Mouse (Mus musculus): ENCODE measurements around the gene Arsb. TPM values are rescaled to one million over a fixed set of nuclear protein-coding genes. Genes with fewer than 3 reads are reported as not detected.

Gene Arsb
- polyA plus RNA-seq, 1 experiment from 2014 or later, result 7.9 TPM

DNA sequence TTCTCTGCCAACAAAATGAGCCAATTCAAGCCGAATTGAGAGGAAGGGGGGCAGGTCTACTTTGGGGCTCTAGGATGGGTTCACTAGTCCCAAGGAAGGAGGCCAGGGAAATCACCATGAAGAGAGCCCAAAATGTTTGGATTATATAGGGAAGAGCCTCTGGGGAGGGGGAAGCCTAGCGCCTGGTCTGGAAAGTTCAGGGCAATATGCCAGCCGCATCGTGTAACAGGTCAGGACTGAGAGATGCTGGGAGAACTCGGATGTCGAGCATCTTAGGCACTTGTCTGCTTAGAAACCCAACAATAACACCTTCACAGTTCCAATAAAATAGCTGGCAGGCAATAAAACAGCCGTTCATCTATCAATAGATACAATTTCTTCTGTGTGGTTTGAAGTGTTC lies 216.2 kb downstream of the Arsb start:
- Histone ChIP-seq H3K4me2 (replicated peaks; ENCODE audit: low read depth) (no peak overlapping the region), H3K27ac (ENCODE audit: low read depth, low read length) (no peak overlapping the region), H3K9ac (ENCODE audit: low read depth, low read length) (no peak overlapping the region), H3K4me1 (replicated peaks; ENCODE audit: control insufficient read depth, insufficient read depth, low read length) (no peaks in the 10 kb centered on the region), H3K36me3 (ENCODE audit: control insufficient read depth, insufficient read depth) (no peaks in the 10 kb centered on the region), H3K9me3 (ENCODE audit: control insufficient read depth) (no peaks in the 10 kb centered on the region), H3K27me3 (replicated peaks; ENCODE audit: control insufficient read depth, insufficient read depth, low read length) (no peaks in the 10 kb centered on the region), H3K4me3 (ENCODE audit: low read depth, low read length) (no peak overlapping the region)
- ATAC-seq, result no peak
- TF ChIP-seq CTCF (IDR thresholded peaks at IDR 0.05; ENCODE audit: low read depth), result no peak
- WGBS, result 55% methylated on average over 7 of the region's 7 CpGs

DNA sequence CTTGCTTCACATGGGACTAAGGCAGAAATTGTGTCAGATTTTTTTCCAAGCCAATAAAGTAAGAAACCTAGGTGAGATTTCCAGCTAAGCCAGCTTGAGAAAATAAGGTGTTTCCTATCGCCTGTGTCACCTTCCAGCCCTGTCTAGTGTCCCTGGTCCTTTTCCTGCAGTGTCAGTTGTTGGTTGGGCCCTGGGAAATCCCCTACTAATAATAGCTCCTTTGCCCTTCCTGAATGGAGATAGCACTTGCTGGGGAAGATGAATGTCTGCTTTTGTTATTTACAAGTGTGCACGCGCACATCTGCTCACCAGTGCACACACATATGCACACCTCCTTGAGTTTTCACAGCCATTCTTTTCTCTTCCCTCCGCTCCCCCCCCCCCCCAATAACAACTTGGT lies 217.8 kb downstream of the Arsb start:
- no peaks in the 10 kb centered on the region for H3K4me1 ChIP-seq (replicated peaks; ENCODE audit: control insufficient read depth, insufficient read depth, low read length)
- H3K27ac ChIP-seq (ENCODE audit: low read depth, low read length), result no peak overlapping the region
- no peak for ATAC-seq
- no peak for TF ChIP-seq CTCF (IDR thresholded peaks at IDR 0.05; ENCODE audit: low read depth)
- H3K27me3 ChIP-seq (replicated peaks; ENCODE audit: control insufficient read depth, insufficient read depth, low read length), result no peaks in the 10 kb centered on the region
- no peak overlapping the region for H3K9ac ChIP-seq (ENCODE audit: low read depth, low read length)
- H3K9me3 ChIP-seq (ENCODE audit: control insufficient read depth), result no peaks in the 10 kb centered on the region
- no peak overlapping the region for H3K4me2 ChIP-seq (replicated peaks; ENCODE audit: low read depth)
- WGBS, result 58% methylated on average over 4 of the region's 4 CpGs
- no peak overlapping the region for H3K4me3 ChIP-seq (ENCODE audit: low read depth, low read length)
- H3K36me3 ChIP-seq (ENCODE audit: control insufficient read depth, insufficient read depth), result no peaks in the 10 kb centered on the region

GRCm38 (mm10) chr13:93989736-93990611 lies 218.5 kb downstream of the Arsb start:
- Histone ChIP-seq H3K4me1 (replicated peaks; ENCODE audit: control insufficient read depth, insufficient read depth, low read length) (no peaks in the 10 kb centered on the region), H3K36me3 (ENCODE audit: control insufficient read depth, insufficient read depth) (no peaks in the 10 kb centered on the region), H3K9me3 (ENCODE audit: control insufficient read depth) (no peaks in the 10 kb centered on the region), H3K9ac (ENCODE audit: low read depth, low read length) (no peak overlapping the region), H3K27ac (ENCODE audit: low read depth, low read length) (no peak overlapping the region), H3K4me3 (ENCODE audit: low read depth, low read length) (no peak overlapping the region), H3K27me3 (replicated peaks; ENCODE audit: control insufficient read depth, insufficient read depth, low read length) (no peaks in the 10 kb centered on the region), H3K4me2 (replicated peaks; ENCODE audit: low read depth) (no peak overlapping the region)
- ATAC-seq, result no peak
- WGBS, result 69% methylated on average over 11 of the region's 11 CpGs
- no peak for TF ChIP-seq CTCF (IDR thresholded peaks at IDR 0.05; ENCODE audit: low read depth)

DNA sequence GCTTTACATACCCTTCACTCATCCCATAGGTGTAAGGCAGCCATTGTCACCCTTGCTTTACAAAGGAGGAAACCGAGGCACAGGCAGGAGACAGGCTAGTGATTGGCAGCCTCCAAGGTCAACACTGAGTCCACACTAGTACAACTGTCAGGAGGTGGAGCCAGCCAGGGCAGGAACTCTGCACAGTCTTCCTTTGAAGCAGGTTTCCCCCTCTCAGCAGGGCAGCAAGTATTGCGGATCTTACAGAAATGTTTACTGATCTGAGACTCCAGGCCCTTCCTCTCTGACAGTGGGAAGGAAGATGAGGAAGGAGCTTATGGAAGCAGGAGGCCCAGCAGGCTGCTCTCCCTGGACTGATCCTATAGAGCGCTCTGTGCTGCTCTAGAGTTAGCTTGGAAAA lies 219.4 kb downstream of the Arsb start:
- H3K9ac ChIP-seq (ENCODE audit: low read depth, low read length), result no peak overlapping the region
- no peak overlapping the region for H3K27ac ChIP-seq (ENCODE audit: low read depth, low read length)
- no peak for TF ChIP-seq CTCF (IDR thresholded peaks at IDR 0.05; ENCODE audit: low read depth)
- ATAC-seq, result no peak
- H3K36me3 ChIP-seq (ENCODE audit: control insufficient read depth, insufficient read depth), result no peaks in the 10 kb centered on the region
- H3K27me3 ChIP-seq (replicated peaks; ENCODE audit: control insufficient read depth, insufficient read depth, low read length), result no peaks in the 10 kb centered on the region
- 68% methylated on average over 3 of the region's 3 CpGs for WGBS
- H3K4me2 ChIP-seq (replicated peaks; ENCODE audit: low read depth), result no peak overlapping the region
- no peaks in the 10 kb centered on the region for H3K4me1 ChIP-seq (replicated peaks; ENCODE audit: control insufficient read depth, insufficient read depth, low read length)
- no peaks in the 10 kb centered on the region for H3K9me3 ChIP-seq (ENCODE audit: control insufficient read depth)
- no peak overlapping the region for H3K4me3 ChIP-seq (ENCODE audit: low read depth, low read length)

GRCm38 (mm10) chr13:93992342-93992882 lies 221.0 kb downstream of the Arsb start:
- no peak for ATAC-seq
- Histone ChIP-seq H3K27me3 (replicated peaks; ENCODE audit: control insufficient read depth, insufficient read depth, low read length) (no peaks in the 10 kb centered on the region), H3K4me2 (replicated peaks; ENCODE audit: low read depth) (no peak overlapping the region), H3K4me1 (replicated peaks; ENCODE audit: control insufficient read depth, insufficient read depth, low read length) (no peaks in the 10 kb centered on the region), H3K9ac (ENCODE audit: low read depth, low read length) (no peak overlapping the region), H3K36me3 (ENCODE audit: control insufficient read depth, insufficient read depth) (no peaks in the 10 kb centered on the region), H3K27ac (ENCODE audit: low read depth, low read length) (no peak overlapping the region), H3K9me3 (ENCODE audit: control insufficient read depth) (no peaks in the 10 kb centered on the region), H3K4me3 (ENCODE audit: low read depth, low read length) (no peak overlapping the region)
- no peak for TF ChIP-seq CTCF (IDR thresholded peaks at IDR 0.05; ENCODE audit: low read depth)
- 94% methylated on average over 5 of the region's 5 CpGs for WGBS

Small RNAs within 50 kb of the gene (microRNA-seq; reads per million reads assigned to microRNA genes)
- gene Gm25534 (not detected), gene Mir5624 (not detected)

Other genes starting within 250 kb of the Arsb start
- gene Bhmt, start 133.7 kb upstream of the Arsb start, polyA plus RNA-seq (2015; fragmentation: Nextera tagmentation; extraction: Ambion mirVana), result 0.05 and 0.09 TPM in 2 replicates
- 0.04 TPM in 1 of 2 replicates, not detected in the other for gene Bhmt2, start 97.3 kb upstream of the Arsb start, polyA plus RNA-seq (2015; fragmentation: Nextera tagmentation; extraction: Ambion mirVana)
- gene Dmgdh, start 97.2 kb upstream of the Arsb start, polyA plus RNA-seq (2015; fragmentation: Nextera tagmentation; extraction: Ambion mirVana), result 0.58 and 0.90 TPM in 2 replicates

Data from intestine, postnatal 0 days (tissue).